Mouse (Mus musculus) heart, adult 9 months (tissue): ENCODE measurements around the gene Kcnt1.
"Not testable (repeated sequence)": the region's sequence is repeated elsewhere in the genome, so short reads cannot be mapped to it uniquely, and the experiment has no call there.

Experiments used
- DNase-seq, 2 experiments: peaks; one replicate each; pipeline ENCODE4 v3.0.0; 2022; ENCODE audit warnings: low spot score in 2 of 2

Gene Kcnt1

DNA sequence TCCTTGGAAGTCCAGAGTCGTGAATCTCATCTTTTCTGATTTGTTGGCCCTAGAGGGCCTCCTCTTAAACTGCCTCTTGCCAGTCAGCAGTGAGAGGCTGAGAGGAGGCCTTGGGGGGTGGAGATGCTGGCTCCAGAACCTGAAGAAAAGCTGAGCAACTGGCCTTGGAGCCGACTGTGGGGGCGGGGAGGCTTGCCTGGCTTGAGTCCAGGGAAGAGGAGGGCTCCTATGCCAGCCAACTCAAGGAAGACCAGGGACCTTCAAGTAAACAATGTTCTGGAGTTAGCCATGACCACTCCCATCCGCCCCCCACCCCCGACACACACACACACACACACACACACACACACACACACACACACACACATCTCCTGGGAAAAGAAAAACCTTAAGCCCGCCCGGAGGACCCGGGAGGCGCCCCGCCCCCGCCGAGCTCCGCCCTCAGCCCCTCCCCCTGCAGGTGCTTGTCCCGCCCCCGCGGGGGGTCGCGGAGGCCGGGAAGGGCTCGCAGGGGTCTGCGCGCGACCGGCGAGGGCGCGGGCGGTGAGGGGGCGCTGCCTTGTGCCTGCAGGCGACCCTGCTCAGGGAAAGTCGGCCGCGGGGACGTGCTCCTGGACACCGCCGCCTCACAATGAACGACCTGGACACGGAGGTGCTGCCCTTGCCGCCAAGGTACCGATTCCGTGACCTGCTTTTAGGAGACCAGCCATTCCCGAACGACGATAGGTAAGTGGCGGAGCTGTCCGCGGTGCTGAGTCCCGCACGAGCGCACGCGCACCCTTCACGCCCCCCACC, at the start of gene Kcnt1:
Gene Kcnt1 (plus strand): TSS at position 398 of the 795 bp plus-strand sequence.
- DNase-seq = no peak

DNA sequence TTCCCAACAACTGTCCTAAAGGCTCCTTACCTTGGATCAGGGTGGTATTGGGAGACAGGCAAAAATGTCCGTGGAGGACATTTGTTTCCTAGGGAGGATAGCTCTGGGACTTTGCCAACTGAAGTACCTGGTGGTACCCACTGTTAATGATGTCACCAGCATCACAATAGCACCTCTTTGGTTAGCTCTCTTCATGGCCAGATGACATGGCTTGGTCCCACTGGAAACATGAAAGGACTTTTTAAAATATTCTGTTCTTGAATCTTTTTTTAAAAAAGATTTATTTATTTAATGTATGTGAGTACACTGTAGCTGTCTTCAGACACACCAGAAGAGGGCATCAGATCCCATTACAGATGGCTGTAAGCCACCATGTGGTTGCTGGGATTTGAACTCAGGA, 47.8 kb upstream of the Kcnt1 start, which contains the start of gene Glt6d1:
Gene Glt6d1 (minus strand): TSS at position 101 of the 400 bp plus-strand sequence.
- not testable (repeated sequence) for DNase-seq

DNA sequence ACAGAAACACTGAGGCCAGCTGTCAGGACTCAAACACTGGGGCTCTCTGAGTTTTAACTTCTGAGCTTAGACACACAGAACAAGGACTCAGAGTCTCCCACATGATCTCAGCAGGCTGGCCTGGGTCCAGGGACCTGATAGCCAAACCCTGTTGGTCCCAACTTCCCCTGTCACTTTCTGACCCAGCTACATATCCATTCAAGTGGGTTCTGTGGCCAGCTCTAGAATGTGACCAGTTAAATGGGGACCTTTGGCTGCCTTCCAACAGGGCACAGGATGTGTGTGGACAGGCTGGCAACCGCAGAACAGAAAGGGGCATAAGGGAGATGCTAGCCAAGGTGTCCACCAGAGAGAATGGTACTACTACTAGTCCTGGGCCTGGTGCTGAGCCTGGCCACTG, 40.7 kb upstream of the Kcnt1 start, which contains the start of gene Lcn9:
Gene Lcn9 (plus strand): TSS at position 348 of the 400 bp plus-strand sequence.
- DNase-seq = peak; percentile 13 to 19

DNA sequence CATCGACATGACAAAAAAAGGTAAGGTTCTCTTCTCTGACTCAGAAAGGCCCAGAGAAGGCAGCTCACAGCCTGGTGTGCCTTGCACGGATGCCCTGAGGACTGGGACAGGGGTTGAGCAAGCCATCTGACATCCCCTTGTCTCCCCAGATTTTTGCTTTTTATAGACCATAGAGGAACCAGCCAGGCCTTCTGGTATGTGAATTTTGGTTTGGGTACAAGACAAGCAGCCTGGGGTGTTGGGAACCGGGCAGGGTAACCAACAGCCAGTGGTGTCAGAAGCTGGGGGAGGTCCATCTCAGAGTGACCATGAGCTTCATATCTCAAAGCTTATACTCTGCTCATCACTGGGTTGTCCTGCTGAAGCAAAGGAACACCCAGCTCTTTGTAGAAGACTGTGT, 38.8 kb upstream of the Kcnt1 start:
- DNase-seq = no peak

DNA sequence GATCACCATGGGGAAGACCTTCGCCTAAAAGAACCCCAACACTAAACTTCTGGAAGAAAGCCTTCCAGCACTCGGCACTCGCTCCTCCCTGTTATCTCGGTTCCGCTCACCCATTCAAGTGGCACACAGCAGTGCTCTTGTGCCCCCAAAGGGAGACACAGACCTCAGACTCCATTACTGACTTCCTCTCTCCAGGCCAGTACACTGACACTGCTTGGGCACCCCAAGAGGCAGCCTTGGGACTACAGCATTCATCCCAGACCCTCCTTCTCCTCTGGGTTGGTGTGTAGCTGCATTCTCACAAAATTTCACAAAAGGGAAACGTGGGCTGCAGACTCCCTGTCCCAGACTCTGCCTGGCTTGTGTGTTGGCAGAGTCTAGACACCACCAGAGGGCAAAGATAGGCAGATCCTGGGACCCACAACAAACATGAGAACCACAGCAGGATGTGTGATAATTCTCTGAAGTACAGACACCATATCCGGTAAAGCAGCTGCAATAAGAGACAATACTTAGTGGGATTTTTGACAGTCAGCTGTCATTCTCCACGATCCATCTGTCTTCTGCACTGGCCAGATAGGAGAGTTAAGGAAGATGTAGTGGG, 35.1 kb upstream of the Kcnt1 start:
- no peak for DNase-seq

DNA sequence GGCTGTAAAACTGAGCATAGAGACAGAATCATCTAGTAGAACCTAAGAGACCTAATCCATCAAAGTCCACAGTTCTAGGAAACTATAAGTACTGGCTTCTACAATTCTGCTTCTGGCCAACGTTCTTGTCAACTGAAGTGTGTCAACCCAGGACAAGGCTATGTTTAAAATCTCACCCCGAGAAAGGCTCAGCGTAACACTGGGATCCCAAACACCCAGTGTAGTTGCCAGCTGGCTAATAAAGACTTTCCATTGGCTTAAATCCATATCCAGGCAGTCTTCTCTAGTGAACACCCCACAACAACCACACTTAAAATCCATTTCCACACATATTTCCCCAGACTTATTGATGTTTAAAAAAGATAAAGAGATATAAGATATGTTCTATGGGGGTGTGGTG, 32.7 kb upstream of the Kcnt1 start:
- DNase-seq = peak; percentile 34 to 51

DNA sequence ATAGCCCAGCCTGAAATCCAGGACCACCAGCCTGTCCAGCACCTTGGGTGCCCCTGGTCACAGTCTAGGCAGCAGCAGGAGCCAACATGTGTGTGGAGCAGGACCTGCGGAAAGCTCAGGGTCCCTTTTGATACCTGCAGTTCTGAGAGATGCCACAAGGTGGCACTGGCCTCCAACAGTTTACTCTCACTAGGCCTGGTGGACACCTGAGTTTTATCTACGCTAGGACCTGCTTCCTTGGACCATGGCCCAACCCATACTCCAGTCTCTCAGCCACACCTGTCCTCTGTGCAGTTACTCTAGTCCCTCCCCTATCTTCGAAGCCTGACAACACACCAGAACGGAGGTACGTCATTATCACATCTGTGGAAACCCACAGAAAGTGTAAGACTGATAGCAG, 27.2 kb upstream of the Kcnt1 start:
- DNase-seq = peak; percentile 46 to 59

DNA sequence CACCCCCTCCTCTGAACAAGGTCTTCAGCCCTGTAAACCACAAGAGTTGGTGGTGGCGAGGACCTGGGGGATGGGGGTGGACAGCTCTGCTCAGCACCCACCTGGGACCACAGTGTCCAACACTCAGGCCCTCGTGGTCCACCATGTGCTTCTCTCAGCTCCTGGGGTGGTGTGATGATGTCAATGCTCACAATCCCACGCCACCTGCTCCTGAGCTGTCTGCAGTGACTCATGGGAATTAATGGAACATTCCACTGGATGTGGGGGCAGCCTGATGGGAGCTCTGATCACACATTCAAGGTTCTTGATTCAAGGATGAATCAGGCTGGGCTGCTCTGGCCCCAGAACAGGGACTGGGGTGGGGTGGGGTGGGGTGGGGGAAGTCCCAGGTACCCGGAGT, 21.4 kb upstream of the Kcnt1 start:
- DNase-seq = no peak

DNA sequence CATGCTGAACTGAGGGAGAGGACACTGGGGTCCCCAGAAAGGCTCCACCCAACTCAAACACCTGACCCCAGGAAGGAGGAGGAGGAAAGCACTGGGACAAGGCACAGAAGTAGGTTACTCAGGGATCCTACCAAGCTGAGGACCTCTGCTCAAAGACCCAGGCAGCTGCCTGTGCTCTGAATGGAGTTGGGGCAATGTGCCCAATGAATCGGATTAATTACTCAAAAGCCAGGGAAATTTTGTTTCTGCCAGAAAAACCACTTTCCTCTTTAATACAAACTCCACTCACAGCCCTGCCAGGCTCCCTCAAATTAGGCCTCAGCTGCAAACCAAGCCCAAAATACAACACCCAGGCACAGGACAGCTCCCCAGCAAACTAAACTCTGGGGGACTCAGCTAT, 20.8 kb upstream of the Kcnt1 start:
- no peak for DNase-seq

DNA sequence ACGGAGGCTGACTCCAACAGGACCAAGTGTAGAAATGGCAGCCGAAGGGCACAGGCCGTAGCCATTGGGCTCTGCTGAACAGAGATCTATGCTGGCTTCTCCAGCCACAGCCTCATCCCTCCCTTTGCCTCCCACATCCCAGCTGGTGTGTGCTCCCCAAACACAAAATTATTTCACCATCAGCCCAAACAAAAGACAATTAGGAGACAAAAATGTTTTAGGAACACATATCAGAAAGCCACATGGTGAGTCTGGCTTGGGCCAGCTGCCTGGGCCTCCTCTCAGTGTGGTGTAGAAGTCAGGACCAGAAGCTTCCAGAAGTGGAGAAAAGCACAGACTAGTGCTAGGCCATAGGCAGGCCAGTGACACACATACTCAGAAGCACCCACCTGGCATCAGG, 19.4 kb upstream of the Kcnt1 start:
- no peak for DNase-seq

DNA sequence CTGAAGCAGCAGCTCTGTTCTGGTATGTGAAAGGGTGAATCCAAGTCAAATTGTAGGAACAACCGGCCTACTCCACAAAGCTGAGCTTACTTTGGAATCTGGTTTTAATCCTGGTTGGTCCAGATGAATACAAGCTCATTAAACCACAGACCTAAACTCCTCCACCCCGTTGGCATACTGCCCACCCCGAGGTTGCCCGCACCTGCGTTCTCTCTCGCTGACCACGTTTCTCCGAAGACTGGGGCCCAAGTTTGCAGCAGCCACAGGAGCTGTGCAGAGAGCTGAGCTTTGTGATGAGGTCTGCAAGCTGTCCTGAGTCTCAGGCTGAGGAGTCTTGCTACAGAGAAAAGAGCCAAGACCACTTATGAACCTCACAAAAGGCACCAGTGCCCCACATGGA, 17.0 kb upstream of the Kcnt1 start:
- no peak for DNase-seq

DNA sequence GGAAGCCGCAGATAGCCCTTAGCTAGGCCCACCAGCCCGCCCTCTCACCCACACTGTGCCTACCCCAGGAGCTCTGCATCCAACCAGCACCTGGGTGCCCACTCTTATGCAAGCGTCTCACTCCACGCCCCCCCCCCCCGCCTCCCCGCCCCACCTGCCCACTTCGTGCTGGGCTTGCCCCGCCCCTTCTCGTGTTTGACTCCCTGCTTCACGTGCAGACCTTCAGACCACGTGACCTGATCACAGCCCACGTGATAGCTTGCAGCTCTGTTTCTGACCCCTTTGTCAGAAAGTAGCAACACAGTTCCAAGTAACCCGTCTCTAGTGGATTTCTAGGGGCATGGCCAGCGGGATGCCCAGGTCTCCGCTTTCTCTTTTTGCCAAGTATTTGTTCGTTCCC, 16.3 kb upstream of the Kcnt1 start, which contains the start of gene Sohlh1:
Gene Sohlh1 (minus strand): TSS at position 23 of the 400 bp plus-strand sequence.
- no peak for DNase-seq

DNA sequence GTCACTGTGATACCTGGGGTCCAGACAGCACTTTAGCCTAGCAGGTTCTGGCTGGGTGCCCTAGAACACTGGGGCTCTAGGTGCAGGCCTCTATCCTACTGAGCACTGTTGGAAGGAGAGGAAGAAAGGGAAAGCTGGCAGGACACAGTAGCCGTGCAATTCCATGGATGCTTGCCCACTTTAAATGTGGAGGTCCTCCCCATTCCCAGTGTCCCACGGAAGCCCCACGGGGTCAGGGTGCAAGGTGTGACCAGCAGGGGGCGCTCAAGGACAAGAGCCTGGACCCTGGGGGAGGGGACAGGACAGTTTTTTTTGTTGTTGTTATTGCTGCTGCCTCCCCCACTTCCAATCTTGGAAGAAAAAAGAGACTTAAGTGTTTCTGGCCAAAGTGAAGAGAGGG, 13.2 kb upstream of the Kcnt1 start:
- peak; percentile 17 to 19 for DNase-seq

DNA sequence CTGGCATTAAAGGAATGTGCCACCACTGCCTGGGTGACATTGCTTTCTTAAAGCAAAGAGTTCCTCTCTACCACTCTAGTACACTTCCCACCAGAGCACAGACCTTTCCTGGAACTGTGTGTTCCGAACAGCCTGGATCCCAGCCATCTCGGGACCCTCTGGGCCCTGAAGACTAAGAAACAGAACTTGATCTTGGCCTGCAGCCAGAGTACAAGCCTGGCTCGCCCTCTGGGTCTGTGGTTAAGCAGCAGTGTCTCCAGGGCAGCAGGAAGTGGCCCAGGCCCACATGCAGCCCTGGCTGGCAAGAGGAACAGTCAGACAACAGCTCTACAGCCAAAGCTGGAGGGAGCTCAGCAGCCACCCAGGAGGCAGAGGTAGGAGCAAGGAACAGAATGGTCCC, 10.9 kb upstream of the Kcnt1 start:
- DNase-seq = peak; percentile 25 to 49

DNA sequence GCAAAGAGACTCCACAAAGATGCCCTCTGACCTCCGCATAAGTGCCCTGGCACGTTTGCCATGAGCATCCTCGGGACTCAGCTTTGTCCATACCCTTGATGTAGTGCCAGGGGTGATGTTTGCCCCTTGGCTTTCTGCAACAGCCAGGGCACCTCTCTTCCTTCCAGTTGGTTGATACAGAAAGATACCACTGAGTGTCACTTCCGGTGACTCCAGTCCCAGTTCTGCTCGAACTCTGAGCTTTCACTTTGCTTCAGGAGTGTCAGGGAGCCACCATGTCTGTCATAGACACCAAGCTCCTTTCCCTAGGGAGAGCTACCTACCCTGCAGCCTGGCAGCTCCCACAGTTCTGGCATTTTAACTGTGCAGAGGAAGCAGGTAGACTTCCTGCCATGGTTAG, 9.5 kb upstream of the Kcnt1 start:
- no peak for DNase-seq

DNA sequence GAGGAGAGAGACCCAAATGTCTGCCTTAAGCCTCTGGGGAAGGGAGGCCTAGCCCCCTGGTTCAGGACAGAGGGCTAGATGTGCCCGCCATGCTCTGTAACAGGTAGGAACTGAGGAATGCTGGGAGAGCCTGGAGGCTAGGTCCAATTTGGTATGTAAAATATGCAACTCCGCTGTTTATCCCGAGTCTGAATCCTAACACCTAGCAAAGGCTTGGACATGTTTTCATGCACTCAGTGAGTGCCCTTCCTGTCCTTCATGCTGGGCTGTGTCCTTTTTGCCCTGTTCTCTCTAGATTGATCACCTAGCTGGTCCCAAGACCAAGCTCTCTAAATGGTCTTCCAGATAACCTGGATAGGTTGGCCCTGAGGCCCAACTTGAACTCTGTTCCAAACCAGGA, 3.6 kb upstream of the Kcnt1 start:
- DNase-seq = no peak

DNA sequence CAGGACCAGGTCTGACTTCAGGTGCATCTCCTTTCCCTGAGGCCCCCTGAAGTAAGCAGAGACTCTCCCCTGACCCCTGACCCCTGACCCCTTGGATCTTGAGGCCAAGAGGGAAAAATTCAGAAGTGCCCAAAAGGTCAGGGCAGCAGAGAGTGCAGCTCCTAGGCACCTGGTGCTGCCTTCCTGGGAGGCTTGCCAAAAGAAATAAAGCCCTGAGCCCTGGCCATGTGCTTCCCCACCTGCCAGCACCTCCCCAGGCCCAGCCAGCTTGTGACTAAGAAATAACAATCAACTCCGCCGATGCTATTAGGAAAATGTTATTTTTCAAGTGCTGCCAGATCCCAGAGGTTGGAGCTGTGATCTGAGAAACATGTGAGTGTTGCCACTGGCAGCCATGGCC, 1.5 kb upstream of the Kcnt1 start:
- DNase-seq = no peak

DNA sequence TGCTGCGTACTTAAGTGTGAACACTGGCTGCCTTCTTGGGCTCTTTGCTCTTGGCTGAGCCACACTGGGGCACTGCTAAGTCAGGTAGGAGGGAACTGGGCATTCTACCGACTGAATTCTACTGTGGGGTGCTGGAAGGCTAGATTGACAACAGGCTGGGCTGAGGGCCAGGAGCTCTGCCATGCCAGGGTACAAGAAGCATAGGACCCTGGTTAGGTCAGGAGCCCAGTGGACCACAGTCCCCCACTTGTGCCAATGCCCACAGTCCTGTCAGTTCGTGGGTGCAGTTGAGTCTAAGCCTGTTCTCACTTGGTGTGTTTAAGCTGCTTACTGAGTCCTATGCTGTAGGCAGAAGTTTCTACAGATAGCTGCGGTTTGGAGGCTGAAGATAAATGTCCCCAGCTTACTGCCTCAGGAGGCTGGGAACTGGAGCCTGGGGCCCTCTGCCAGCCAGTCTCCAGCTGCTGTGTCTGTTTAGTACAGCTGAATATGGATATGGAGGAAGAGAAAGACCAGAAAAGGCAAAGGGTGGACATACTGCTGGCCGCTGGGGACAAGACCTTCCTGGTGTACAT, 751 bp upstream of the Kcnt1 start:
- DNase-seq = no peak

DNA sequence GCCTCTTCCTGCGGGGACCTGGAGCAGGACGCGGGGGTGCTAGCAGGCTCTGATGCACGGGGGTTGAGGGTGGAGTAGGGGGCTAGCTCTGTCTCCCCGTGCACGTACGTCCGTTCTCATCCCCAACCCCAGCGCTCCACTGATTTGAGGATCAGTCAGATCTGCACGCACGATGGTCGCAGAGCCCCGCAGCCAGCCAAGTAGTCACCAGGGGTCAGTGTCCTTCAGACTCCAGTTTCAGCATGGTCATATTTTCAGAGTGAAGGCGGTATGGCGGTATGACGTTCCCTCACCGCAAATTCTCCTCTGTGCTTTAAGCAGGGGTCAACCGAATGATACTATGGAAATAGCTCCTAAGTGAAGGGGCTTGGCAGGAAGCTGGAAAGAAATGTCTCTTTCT, 696 bp downstream of the Kcnt1 start:
- DNase-seq = no peak

DNA sequence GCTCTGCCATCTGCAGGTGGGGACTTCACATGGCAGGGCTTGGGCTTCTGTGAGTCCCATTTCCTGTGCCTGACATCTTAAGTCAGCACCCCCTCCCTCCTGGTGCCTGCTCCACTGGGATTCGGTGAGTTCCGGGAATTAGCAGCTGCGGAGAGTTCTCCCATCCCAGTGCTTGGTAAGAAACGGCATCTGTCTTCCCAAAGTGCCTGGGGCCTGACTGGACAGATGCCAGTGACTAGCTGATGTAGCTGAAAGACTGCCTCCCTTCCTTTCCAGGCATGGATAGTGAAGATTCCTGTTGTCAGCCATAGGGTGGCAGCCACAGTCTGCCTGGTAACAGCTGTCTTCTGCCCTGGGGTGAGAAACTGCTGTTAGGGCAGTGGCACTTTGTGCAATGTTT, 1.9 kb downstream of the Kcnt1 start:
- DNase-seq = no peak

DNA sequence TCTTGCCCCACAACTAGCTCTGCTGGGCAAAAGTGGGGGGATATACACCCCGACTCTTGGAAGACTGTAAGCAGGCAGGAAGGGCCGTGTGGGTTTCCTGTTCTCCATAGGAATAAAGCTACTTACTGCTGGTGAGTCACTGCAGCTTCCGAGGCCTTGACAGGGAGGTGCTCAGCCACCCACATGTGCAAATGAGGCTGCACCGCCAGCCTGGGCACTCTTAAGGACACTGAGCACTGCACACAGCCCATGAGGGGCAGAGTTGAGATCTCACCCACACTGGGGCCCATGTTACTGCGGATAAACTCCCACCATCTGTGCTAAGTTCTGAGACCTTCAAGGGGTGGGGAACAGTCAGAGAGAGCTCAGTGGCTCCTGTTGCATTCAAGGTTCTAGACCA, 3.1 kb downstream of the Kcnt1 start:
- DNase-seq = no peak

DNA sequence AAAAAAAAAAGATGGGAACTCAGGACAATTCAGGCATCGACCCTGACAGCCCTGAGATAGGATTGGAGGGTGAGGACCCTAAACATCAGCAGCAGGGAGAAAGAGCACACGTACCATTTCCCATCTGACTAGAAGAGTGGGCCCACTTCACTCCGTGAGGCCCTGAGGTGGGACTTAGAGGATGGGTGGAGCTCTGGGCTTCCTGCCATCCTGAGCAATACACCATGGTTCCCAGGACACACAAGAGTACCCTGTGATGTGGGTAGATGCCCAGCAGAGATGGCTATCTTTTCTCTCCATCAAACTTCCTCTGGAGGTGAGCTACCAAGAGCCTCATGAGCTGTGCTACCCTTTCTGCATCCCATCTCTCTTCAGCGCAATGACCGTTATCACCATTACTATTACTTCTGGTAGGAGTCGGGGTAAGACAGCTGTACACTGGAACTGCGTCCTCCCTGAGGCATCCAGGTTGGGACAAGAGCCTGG, 13.8 kb downstream of the Kcnt1 start:
- no peak for DNase-seq

DNA sequence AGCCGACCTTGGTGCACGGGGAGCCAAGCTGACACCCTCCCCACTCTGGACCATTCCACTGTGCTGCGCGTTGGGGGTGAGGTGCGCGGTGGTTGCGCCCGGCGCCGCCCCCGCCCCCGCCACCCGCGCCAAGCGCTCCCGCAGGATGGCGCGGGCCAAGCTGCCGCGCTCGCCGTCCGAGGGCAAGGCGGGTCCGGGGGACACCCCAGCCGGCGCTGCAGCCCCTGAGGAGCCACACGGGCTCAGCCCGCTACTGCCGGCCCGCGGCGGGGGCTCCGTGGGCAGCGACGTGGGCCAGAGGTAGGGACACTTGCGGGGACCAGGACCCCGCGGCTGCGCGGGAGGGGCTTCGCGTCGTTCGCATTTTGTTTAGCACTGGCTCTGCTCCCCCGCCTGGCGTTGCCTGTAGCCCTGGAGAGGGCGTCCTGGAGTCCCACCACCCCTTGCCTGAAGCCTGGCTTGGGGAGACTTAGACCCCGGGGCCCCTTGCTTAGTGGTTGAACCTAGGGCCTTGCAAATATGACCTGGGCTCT, 14.3 kb downstream of the Kcnt1 start:
- DNase-seq = no peak
